Mouse (Mus musculus) liver, postnatal 0 days (tissue): Measurements from ENCODE around the gene Plcl2. TPM values are rescaled to one million over a fixed set of nuclear protein-coding genes. Genes with fewer than 3 reads are reported as not detected.
A peak's percentile ranks its signal among the peaks of the same experiment; 100 is the strongest.
"Not testable (repeated sequence)": the region's sequence is repeated elsewhere in the genome, so short reads cannot be mapped to it uniquely, and the experiment has no call there.

Experiments used
- ATAC-seq: fragments of 200-750 bp; cut with Nextera tagmentation; 2 replicates; pipeline ENCODE4 v1.8.0; 2017; ENCODE audit warnings: mild to moderate bottlenecking, moderate library complexity
- DNase-seq: peaks from one replicate; pipeline ENCODE4 v3.0.0-alpha.2; 2016
- H3K27ac ChIP-seq: fragments of 300-500 bp; sonication (generic); 2 replicates; pipeline ENCODE4 v1.5.1; 2014; ENCODE audit warnings: antibody characterized with exemption, moderate library complexity, mild to moderate bottlenecking, low read depth
- H3K27me3 ChIP-seq: fragments of 300-500 bp; sonication (generic); 2 replicates; pipeline ENCODE4 v1.6.1; 2014; ENCODE audit warnings: low read length, control low read depth, mixed read lengths; ENCODE audit not compliant: insufficient read depth
- H3K36me3 ChIP-seq: fragments of 300-500 bp; sonication (generic); replicated peaks from 2 replicates; pipeline ENCODE4 v1.6.1; 2014; ENCODE audit warnings: mild to moderate bottlenecking, control low read depth, low read length, moderate library complexity, mixed read lengths; ENCODE audit not compliant: insufficient read depth
- H3K4me1 ChIP-seq: fragments of 300-500 bp; sonication (generic); 2 replicates; pipeline ENCODE4 v1.6.1; 2014; ENCODE audit warnings: antibody characterized with exemption, mild to moderate bottlenecking, control low read depth; ENCODE audit not compliant: insufficient read depth
- H3K4me2 ChIP-seq: fragments of 300-500 bp; sonication (generic); 2 replicates; pipeline ENCODE4 v1.6.1; 2014; ENCODE audit warnings: low read depth, mild to moderate bottlenecking, low read length, moderate library complexity, mixed read lengths
- H3K4me3 ChIP-seq: fragments of 300-500 bp; sonication (generic); 2 replicates; pipeline ENCODE4 v1.5.1; 2014; ENCODE audit warnings: low read depth, low read length
- H3K9ac ChIP-seq: fragments of 300-500 bp; sonication (generic); replicated peaks from 2 replicates; pipeline ENCODE4 v1.6.1; 2014; ENCODE audit warnings: mild to moderate bottlenecking, moderate library complexity
- H3K9me3 ChIP-seq: fragments of 300-500 bp; sonication (generic); 2 replicates; pipeline ENCODE4 v1.6.1; 2016; ENCODE audit warnings: mild to moderate bottlenecking, control low read depth, low read length, mixed read lengths
- CTCF ChIP-seq: sonication (generic); IDR thresholded peaks from 2 replicates; pipeline ENCODE4 v1.5.1; 2016; ENCODE audit warnings: antibody characterized with exemption, low read depth
- EP300 ChIP-seq: IDR thresholded peaks from 2 replicates; pipeline ENCODE4 v1.6.1; 2016; ENCODE audit warnings: antibody characterized with exemption, low read depth, mild to moderate bottlenecking
- WGBS: fragments of 180-500 bp; shearing (Covaris S2); extraction: QIAGEN DNeasy Blood & Tissue Kit; methylation state at CpG from one replicate; pipeline ENCODE4 v1.1.7; 2014; ENCODE audit not compliant: insufficient replicate concordance; 5-methylcytosine and 5-hydroxymethylcytosine counted together
- polyA plus RNA-seq: library from polyadenylated mRNA; unstranded; fragments of >200 nt; fragmentation: Nextera tagmentation; extraction: Ambion mirVana; gene quantifications from 2 replicates; pipeline ENCODE4 v1.2.1, GENCODE M21; 2015

Plcl2 gene
- polyA plus RNA-seq, 1 experiment from 2014 or later: 1.9 TPM

- peaks cover 4% of the 10 kb centered on the region for H3K4me1 ChIP-seq
- TF ChIP-seq EP300 (no peak), CTCF (no peak)
- no peak overlapping the region for H3K27ac ChIP-seq
- no peak overlapping the region for H3K4me2 ChIP-seq
- DNase-seq (no peak), ATAC-seq (no peak)
- H3K9me3 ChIP-seq: no peaks in the 10 kb centered on the region
- no peaks in the 10 kb centered on the region for H3K27me3 ChIP-seq
- H3K36me3 ChIP-seq: no peaks in the 10 kb centered on the region
- no peak overlapping the region for H3K4me3 ChIP-seq
- WGBS: 65% methylated on average over 7 of the region's 7 CpGs
- H3K9ac ChIP-seq: no peak overlapping the region
These were observed 111.8 kb downstream of the Plcl2 start for GRCm38 (mm10) chr17:50620794-50621537.

- Histone ChIP-seq H3K4me2 (no peak overlapping the region), H3K27me3 (no peaks in the 10 kb centered on the region), H3K9ac (no peak overlapping the region), H3K4me1 (peaks cover 4% of the 10 kb centered on the region), H3K36me3 (no peaks in the 10 kb centered on the region), H3K4me3 (no peak overlapping the region), H3K27ac (no peak overlapping the region), H3K9me3 (no peaks in the 10 kb centered on the region)
- 71% methylated on average over 3 of the region's 3 CpGs for WGBS
- DNase-seq: no peak
- no peak for TF ChIP-seq CTCF
- TF ChIP-seq EP300: no peak
- 0 out of 2 replicates have a peak, but pooled peaks have one; percentile 29 for ATAC-seq
These were observed 112.8 kb downstream of the Plcl2 start for GRCm38 (mm10) chr17:50621996-50622395.

GRCm38 (mm10) chr17:50625584-50625983 lies 116.4 kb downstream of the Plcl2 start:
- Histone ChIP-seq H3K4me3 (no peak overlapping the region), H3K36me3 (no peaks in the 10 kb centered on the region), H3K4me2 (no peak overlapping the region), H3K9me3 (no peaks in the 10 kb centered on the region), H3K27ac (no peak overlapping the region), H3K27me3 (no peaks in the 10 kb centered on the region), H3K4me1 (peaks cover 4% of the 10 kb centered on the region), H3K9ac (no peak overlapping the region)
- ATAC-seq (no peak), DNase-seq (no peak)
- WGBS: 80% methylated on average over 4 of the region's 4 CpGs
- TF ChIP-seq EP300 (no peak), CTCF (no peak)

- no peak for DNase-seq
- TF ChIP-seq EP300 (no peak), CTCF (no peak)
- Histone ChIP-seq H3K9ac (no peak overlapping the region), H3K4me2 (no peak overlapping the region), H3K9me3 (no peaks in the 10 kb centered on the region), H3K4me3 (no peak overlapping the region), H3K27me3 (no peaks in the 10 kb centered on the region), H3K4me1 (no peaks in the 10 kb centered on the region), H3K27ac (no peak overlapping the region), H3K36me3 (no peaks in the 10 kb centered on the region)
- ATAC-seq: peak; percentile 15; the same call in 1 of the 2 replicates
- 91% methylated on average over 3 of the region's 3 CpGs for WGBS
These were observed 118.5 kb downstream of the Plcl2 start for GRCm38 (mm10) chr17:50627658-50628057.

GRCm38 (mm10) chr17:50628716-50629115 lies 119.5 kb downstream of the Plcl2 start:
- H3K27me3 ChIP-seq: no peaks in the 10 kb centered on the region
- no peaks in the 10 kb centered on the region for H3K9me3 ChIP-seq
- no peaks in the 10 kb centered on the region for H3K4me1 ChIP-seq
- H3K4me3 ChIP-seq: no peak overlapping the region
- H3K9ac ChIP-seq: no peak overlapping the region
- ATAC-seq: no peak
- H3K36me3 ChIP-seq: no peaks in the 10 kb centered on the region
- H3K4me2 ChIP-seq: no peak overlapping the region
- no peak overlapping the region for H3K27ac ChIP-seq
- no peak for DNase-seq
- TF ChIP-seq EP300: no peak
- TF ChIP-seq CTCF: peak; percentile 48

- not testable (repeated sequence) for H3K4me3 ChIP-seq, H3K4me2 ChIP-seq, ATAC-seq, H3K27me3 ChIP-seq, H3K9ac ChIP-seq, H3K36me3 ChIP-seq, H3K9me3 ChIP-seq, DNase-seq, H3K4me1 ChIP-seq, H3K27ac ChIP-seq
These were observed 121.8 kb downstream of the Plcl2 start for GRCm38 (mm10) chr17:50630992-50631391.
